Mouse (Mus musculus): ENCODE measurements around the gene Slc4a4.

The Slc4a4 gene

GRCm38 (mm10) chr5:89171025-89171718, 284.6 kb downstream of the Slc4a4 start:
- no peak for DNase-seq (ENCODE audit: low read depth)

DNA sequence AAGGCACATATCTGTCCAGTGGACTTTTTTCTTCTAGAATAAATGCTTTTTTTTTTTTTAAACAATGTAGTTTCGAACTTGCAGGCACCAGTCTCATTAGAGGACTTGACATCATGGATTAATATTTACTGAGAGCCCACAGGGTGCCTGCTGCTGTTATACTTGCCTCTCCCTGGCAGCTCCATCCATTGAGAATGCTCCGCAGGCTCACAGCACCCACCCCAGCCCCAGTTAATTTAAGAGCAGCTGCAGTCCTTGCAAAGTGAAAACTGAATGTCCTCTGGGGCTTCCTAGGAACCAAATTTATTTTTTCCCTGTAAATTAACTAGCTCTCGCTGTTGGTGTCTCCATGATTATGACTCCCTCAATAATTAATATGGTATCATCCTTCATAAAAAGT, 303.4 kb downstream of the Slc4a4 start:
- no peak for DNase-seq (ENCODE audit: low read depth)

DNA sequence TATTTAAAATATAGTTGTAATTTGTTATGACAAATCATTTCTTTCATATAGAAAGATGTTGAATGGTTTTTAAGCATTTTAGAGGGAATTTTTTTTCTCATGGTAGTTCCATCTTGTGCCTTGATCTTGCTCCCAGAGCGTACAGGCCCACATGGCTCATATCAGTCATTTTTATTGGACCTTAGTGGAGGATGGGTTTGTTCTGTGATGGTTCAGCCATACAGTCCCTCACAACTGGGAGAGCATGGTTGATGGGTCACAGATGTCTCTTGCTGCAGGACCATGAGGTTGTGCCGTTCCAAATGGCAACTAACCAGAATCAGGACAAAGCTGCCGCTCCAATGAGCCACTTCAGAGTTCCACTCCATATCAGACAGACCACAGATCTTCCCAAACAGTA, 308.0 kb downstream of the Slc4a4 start:
- DNase-seq (ENCODE audit: low read depth) = no peak

GRCm38 (mm10) chr5:89198501-89198900, 311.9 kb downstream of the Slc4a4 start:
- peak; percentile 14 for DNase-seq (ENCODE audit: low read depth)

GRCm38 (mm10) chr5:89209973-89210703, 323.5 kb downstream of the Slc4a4 start:
- DNase-seq (ENCODE audit: low read depth) = no peak

DNA sequence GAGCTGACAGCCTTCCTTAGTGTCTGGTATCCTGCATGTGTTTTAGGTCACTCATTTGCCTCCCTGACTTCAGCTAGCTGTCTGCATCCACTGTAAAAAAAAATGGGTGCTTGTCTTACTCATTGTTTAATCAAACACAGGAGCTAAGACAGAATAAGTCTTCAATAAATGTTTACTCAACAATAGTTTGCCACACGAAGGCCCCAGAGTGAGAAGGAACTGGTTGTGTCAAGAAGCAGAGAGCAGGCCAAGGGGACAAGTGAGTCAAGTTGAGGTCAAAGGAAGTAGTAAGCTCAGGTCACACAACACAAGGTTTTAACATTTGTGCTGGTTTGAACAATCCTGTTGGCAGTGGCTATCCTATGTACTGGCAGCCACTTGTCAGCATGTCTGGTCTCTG, 324.4 kb downstream of the Slc4a4 start:
- no peak for DNase-seq (ENCODE audit: low read depth)

- DNase-seq (ENCODE audit: low read depth) = no peak
These were observed 331.6 kb downstream of the Slc4a4 start for GRCm38 (mm10) chr5:89218222-89218621.

- DNase-seq (ENCODE audit: low read depth) = no peak
These were observed 332.1 kb downstream of the Slc4a4 start for GRCm38 (mm10) chr5:89218709-89219108.

DNA sequence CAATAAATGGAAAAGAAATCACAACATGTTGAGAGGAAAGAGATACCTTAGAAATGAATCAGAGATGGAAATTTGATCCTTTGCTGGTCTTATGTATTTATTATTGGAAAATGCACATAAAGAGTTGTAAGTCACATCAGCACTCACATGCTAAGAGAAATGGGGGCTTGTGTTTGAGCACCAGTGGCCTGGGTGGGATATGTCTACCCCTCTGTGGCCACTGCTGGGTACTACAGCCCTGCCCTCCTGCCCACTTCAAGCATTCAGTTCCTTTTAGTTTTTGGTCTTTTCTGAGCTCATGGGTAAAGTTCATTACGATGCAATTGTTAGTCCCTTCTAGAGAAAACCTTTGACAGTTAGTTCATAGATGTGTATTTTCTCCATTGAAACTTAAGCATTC, 335.0 kb downstream of the Slc4a4 start:
- no peak for DNase-seq (ENCODE audit: low read depth)

DNA sequence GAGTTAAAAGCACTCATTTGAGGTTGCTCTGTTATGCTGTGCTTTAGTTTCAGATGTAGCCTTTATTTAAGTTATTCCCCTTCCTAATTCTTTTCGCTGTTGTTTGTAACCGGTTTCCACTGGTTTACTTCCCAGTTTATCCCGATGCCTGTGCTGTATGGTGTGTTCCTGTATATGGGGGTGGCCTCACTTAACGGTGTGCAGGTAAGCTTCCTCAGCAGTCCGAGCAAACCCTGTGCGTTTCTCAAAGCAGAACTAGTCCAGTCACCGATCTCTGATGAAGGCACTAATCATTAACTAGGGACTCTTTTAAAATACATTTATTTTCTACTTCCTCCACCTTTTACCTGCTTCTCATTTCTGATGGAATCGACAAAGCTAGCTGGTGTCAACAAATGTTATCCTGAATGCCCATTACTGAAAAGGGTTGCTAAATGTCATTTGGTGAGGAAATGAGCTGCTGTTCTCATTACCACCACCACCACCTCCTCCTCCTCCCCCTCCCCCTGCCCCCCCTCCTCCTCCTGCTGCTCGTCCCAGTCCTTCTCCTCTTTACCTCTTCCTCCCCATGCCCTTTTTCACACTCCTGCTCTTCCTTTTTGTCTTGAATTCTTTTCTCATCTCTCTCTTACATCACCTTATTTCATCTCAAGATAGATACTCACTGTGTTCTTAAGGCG, 336.6 kb downstream of the Slc4a4 start:
- DNase-seq (ENCODE audit: low read depth) = no peak

DNA sequence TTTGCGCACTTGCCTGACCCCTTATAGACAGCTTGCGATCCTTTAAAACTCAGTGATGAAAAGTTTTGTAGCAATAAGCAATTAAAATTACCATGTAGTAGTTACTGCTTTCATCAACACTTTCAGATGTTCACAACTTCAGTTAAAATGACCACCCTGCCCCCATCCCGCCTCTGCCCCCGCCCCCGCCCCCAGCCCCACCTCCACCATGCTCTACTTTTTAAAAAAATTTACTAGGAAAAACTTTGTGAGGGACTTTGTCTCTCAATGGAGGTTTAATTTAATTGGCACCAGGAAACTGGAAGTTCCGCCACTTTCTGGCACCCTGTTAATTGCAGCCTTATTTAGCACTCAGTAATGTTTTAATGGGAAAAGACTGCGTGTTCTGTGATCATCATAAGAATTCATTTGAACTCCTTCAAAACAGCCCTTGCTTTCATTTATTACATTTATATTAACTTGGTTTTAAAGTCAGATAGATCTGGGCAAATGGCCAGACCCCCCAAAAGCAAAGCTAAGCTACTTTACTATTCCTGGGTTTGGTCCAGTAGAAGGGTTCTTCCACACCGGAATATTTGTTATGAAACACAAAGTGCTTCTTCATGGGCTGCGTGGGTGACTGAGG, 337.2 kb downstream of the Slc4a4 start:
- no peak for DNase-seq (ENCODE audit: low read depth)

DNA sequence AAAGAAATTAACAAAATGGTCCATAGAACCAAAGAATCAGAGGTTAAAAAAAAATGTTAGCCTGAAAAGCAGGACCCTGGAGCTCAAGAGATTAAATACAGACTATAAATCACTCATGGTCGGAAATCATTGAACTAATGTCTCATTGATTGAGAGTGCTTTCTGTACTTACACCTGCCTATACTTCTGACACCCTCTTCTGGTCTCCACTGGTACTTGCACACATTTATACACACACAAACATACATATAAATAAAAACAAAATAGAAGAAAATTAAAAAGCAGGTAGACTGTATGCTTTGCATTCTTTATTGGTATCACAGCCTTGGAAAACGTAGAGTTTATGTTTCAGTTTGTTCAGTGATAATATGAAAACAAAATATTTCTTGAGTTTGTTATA, 341.3 kb downstream of the Slc4a4 start:
- DNase-seq (ENCODE audit: low read depth) = peak; percentile 1

GRCm38 (mm10) chr5:89229606-89230005, 343.0 kb downstream of the Slc4a4 start:
- DNase-seq (ENCODE audit: low read depth) = no peak

DNA sequence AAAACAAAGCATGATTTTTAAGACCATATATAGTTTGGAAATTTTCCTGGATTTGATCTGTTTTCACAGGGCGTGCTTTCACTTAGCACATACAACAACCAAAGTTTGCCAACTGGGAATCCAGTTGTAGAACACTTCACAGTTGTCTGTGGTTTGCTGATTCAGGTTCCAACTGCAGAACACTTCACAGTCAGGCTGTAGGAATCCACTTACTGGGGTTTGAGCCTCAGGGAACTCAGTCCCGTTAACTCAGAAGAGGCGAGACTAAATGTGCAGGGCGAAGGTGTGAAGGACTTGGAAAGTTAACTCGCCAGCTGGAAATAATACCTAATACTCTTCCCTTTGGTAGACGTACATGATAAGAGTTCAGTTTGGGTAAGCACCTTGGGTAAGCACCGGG, 345.7 kb downstream of the Slc4a4 start:
- no peak for DNase-seq (ENCODE audit: low read depth)

GRCm38 (mm10) chr5:89251806-89252205, 365.2 kb downstream of the Slc4a4 start:
- no peak for DNase-seq (ENCODE audit: low read depth)

DNA sequence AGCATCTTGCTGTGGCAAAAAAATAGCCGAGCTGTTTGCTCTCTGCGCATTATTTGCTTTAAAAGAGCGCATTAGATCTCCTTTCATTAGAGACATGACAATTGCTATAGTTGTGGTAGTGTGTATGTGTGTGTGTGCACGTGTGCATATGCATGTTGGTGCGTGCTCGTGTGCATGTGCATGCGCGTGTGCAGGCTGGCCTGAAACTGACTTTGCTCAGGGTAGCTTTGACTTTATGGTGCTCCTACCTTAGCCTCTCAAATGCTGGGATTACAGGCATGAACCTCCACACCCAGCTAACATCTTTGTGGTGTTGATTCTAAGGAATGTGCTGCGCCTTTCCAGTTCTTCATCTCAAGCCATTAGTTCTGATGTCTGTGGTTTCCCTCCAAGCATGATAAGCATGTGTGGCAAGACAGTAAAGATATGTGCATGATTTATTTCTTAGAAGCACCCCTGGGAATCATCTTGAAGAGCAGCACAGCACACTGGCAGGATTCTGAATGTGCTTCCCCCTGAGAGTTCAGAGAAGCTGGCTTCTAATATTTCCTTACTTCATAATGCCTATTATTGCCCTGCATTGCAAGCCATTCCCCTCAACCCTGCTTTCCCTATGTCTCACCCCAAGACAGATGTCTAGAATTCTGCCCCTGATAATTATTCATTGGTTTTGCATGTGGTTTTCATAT, 373.3 kb downstream of the Slc4a4 start:
- DNase-seq (ENCODE audit: low read depth) = no peak

DNA sequence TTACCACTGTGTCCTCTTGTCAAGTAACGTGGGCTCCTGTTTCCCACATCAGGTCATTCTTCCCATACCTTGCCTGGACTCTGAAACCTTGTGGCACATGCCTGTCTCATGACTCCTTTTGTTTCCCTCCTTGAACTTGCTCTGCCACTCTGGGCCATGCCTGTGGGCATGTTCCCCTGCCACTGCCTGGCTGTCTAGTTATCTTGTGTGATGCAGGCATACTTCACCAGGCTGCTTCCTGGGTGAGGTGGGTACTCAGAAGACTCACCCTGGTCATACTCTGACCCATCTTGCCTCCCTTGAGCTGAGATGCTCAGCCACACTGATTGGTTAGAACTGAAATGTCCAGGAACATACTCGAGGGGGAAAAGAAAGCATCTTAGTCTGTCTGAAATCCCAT, 390.4 kb downstream of the Slc4a4 start:
- DNase-seq (ENCODE audit: low read depth) = no peak

DNA sequence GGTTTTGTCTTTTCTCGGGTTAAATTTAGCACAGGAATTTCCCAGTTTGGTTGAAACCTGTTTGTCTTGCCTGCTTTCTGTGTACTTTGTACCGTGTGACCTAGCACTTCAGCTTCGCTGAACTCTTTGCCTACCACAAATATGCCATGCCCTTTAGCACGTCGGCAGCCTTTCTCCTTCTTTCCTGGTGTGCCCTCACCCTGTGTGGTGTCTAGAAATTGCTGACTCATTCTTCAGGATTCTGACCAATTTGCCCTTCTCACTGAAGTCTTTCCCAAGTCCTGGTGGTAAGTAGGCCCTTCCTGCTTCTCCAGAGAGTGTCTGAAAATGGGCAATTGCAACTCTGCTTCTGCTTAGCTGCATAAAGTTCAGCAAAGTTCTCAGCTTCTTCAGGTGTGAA, 391.0 kb downstream of the Slc4a4 start:
- DNase-seq (ENCODE audit: low read depth) = no peak

- DNase-seq (ENCODE audit: low read depth) = no peak
These were observed 391.7 kb downstream of the Slc4a4 start for GRCm38 (mm10) chr5:89278309-89278708.

- no peak for DNase-seq (ENCODE audit: low read depth)
These were observed 393.8 kb downstream of the Slc4a4 start for GRCm38 (mm10) chr5:89280312-89280863.

All from induced T-regulatory cell, adult 2 months (primary cell).